Comparison of ENCODE assay signal across 8 mouse cellular contexts in the genomic region with DNA sequence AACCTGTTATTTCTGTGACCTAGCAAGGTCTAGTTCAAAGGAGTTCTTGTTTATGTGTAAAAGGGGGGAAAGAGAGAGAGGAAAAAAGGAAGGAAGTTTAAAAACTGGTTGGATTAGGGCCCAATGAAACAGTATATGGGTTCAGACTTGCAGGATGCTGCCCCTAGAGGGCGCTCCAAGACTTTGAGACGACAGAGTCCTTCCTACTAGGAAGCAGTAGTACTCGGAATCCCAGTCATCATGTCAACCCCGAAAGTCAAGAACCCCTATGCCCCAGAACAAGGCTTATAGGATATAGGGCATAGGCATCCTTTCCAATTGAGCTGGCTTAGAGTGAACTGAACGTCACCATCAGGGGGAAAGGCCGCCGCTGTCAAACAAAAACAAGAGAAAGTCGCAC. TPM values are rescaled to one million over a fixed set of nuclear protein-coding genes. Genes with fewer than 3 reads are reported as not detected.
DNase-seq lines count a peak whose midpoint lies in the region; ATAC-seq and TF ChIP-seq lines count a peak whose summit lies in the region.

No protein-coding gene starts in this region.

- no peak overlapping the region; the same call in 1 of the 2 replicates for H3K27ac ChIP-seq in left cerebral cortex, adult 2 months
- no peak overlapping the region for H3K27ac ChIP-seq in hindbrain, embryonic 16.5 days (ENCODE audit: low read depth, low read length)
- no peak overlapping the region for H3K27ac ChIP-seq in midbrain, embryonic 14.5 days (replicated peaks; ENCODE audit: low read depth, low read length)

- no peaks in the 10 kb centered on the region for H3K9me3 ChIP-seq in hindbrain, embryonic 16.5 days (ENCODE audit: control insufficient read depth, low read length)
- H3K9me3 ChIP-seq in midbrain, embryonic 14.5 days (ENCODE audit: control insufficient read depth, low read length) = no peaks in the 10 kb centered on the region

- ATAC-seq in frontal cortex, adult (ENCODE audit: low TSS enrichment) = peak; percentile 71
- peak; percentile 85 for ATAC-seq in hindbrain, embryonic 16.5 days
- peak; percentile 60; the same call in 1 of the 2 replicates for ATAC-seq in midbrain, embryonic 14.5 days (ENCODE audit: low FRiP score, low TSS enrichment)

- intact Hi-C loops in left cerebral cortex, adult 2 months (cut with DNase I) = loop anchor here (10.0 kb wide), 1 partner anchor 757 kb away; no protein-coding TSS in a partner anchor
- intact Hi-C loops in left cerebral cortex, postnatal 14 days (cut with DNase I) = loop anchor here (5.0 kb wide), 1 partner anchor 755 kb away; no protein-coding TSS in a partner anchor

- no peaks in the 10 kb centered on the region for H3K27me3 ChIP-seq in hindbrain, embryonic 16.5 days (replicated peaks; ENCODE audit: control insufficient read depth, insufficient read depth, low read length)
- H3K27me3 ChIP-seq in midbrain, embryonic 14.5 days (ENCODE audit: control insufficient read depth, insufficient read depth, low read length) = no peaks in the 10 kb centered on the region

- no peak overlapping the region for H3K4me2 ChIP-seq in hindbrain, embryonic 16.5 days (ENCODE audit: low read length)
- H3K4me2 ChIP-seq in midbrain, embryonic 14.5 days (ENCODE audit: low read length) = no peak overlapping the region

- no peaks in the 10 kb centered on the region for H3K36me3 ChIP-seq in hindbrain, embryonic 16.5 days (ENCODE audit: control insufficient read depth, insufficient read depth, low read length)
- H3K36me3 ChIP-seq in midbrain, embryonic 14.5 days (ENCODE audit: control insufficient read depth, insufficient read depth, low read length) = no peaks in the 10 kb centered on the region

- TF ChIP-seq CTCF in left cerebral cortex, adult 2 months (IDR thresholded peaks at IDR 0.05) = peak; percentile 85

- H3K4me1 ChIP-seq in hindbrain, embryonic 16.5 days (ENCODE audit: control insufficient read depth, insufficient read depth, low read depth, low read length) = no peaks in the 10 kb centered on the region
- H3K4me1 ChIP-seq in midbrain, embryonic 14.5 days (ENCODE audit: control insufficient read depth, insufficient read depth, low read length) = no peaks in the 10 kb centered on the region

- DNase-seq in left cerebral cortex, adult 2 months (ENCODE audit: extremely low spot score in 1 of 2, low spot score in 2 of 2) = peak; percentile 73 to 79
- no peak for DNase-seq in left cerebral cortex, adult 11 months (ENCODE audit: low spot score)
- peak; percentile 68 for DNase-seq in cerebellum, adult 8-10 months
- DNase-seq in left cerebral cortex, postnatal 14 days (ENCODE audit: low spot score in 2 of 2) = peak; percentile 80 to 86
- peak; percentile 96 for DNase-seq in midbrain, embryonic 14.5 days
- peak; percentile 90 for DNase-seq in testis, postnatal 10 days (ENCODE audit: low spot score)

- no peak overlapping the region for H3K9ac ChIP-seq in hindbrain, embryonic 16.5 days (ENCODE audit: low read depth, low read length)
- H3K9ac ChIP-seq in midbrain, embryonic 14.5 days (replicated peaks; ENCODE audit: low read length) = no peak overlapping the region

- WGBS in hindbrain, embryonic 16.5 days = 41% methylated on average over 8 of the region's 8 CpGs
- WGBS in midbrain, embryonic 14.5 days = 35% methylated on average over 8 of the region's 8 CpGs

- no peak overlapping the region for H3K4me3 ChIP-seq in left cerebral cortex, adult 2 months
- H3K4me3 ChIP-seq in hindbrain, embryonic 16.5 days (ENCODE audit: low read length) = no peak overlapping the region
- no peak overlapping the region for H3K4me3 ChIP-seq in midbrain, embryonic 14.5 days (replicated peaks; ENCODE audit: low read depth, low read length)

RNA-seq across cellular contexts. Expression of a gene that starts 50.0 kb away (rescaled TPM):
- 10 to 100 TPM; 52.8 to 57.2 TPM for total RNA-seq in left cerebral cortex, adult 2 months (2021)
- 28.5 and 34.3 TPM in 2 replicates for polyA plus RNA-seq in hindbrain, embryonic 16.5 days (2015; fragmentation: Nextera tagmentation; extraction: Ambion mirVana)
- total RNA-seq in left cerebral cortex, postnatal 14 days (2021) = 10 to 100 TPM; 48.0 to 51.9 TPM
- 16.5 and 24.6 TPM in 2 replicates for polyA plus RNA-seq in midbrain, embryonic 14.5 days (2014; fragmentation: Nextera tagmentation; extraction: Ambion mirVana)
